Mouse (Mus musculus) 416B (cell line): ENCODE results near the gene Helz2.

ENCODE experiments used
- DNase-seq: peaks from one replicate; pipeline ENCODE4 v3.0.0; 2011; ENCODE audit warnings: low read depth

Helz2 gene

DNA sequence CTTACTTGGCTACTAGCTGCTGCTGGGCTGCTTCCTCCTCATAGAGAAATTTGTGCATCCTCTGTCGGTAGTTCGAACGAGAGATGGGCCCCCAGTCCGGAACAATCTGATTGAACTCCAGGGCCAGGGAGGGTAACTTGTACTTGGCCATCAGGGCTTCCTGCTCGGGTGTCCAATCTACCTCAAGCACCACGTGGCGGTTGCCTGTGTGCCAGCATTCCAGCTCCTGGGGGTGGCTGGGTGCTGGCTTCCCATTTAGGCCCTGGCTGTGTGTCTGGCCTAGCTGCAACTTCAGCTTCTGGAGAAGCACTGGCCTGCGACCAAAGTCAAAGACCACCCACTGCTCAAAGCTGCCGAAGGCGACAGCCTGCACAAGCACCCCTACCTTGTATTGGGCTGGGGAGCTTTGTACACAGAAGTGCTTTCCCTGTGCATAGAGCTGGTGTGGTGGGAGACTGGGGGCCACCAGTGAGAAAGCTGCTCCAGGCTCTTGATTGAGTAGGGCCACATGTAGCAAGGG, 3.7 kb downstream of the Helz2 start:
- DNase-seq, result no peak

DNA sequence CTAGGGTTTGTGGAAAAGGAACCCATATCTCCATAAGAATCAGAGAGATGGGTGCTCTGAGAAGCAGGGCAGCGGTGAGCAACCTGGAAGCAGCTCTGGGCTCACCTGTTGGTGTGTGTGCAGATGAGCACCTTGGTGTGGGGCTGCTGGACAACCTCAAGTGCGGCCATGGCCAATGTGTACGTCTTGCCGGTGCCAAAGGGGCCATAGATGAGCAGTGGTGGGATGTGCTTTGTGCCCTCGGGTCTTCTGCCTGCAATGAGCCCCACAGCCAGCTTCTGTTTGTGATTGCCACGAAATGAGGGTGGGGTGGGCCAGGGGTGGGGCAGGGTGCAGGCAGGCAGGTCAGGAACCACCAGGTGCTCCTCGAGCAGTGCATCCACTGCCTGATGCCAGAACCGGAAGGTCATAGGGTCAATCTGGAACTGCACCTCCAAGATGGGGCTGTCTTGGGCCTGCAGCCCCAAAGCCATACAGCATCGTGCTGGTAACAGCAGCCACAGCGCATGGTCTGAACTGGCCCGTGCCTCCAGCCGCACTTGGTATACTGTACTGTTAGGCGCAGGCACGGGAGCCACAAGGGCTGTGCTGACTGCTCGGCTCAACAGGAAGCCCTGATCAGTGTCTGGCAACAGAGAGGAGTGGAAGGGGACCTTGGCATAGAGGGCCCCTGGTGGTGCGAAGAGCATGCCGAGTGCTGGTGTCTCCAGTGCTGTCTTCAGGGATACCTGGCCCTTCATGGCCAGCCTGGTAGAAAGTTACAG, 4.4 kb downstream of the Helz2 start:
- no peak for DNase-seq

DNA sequence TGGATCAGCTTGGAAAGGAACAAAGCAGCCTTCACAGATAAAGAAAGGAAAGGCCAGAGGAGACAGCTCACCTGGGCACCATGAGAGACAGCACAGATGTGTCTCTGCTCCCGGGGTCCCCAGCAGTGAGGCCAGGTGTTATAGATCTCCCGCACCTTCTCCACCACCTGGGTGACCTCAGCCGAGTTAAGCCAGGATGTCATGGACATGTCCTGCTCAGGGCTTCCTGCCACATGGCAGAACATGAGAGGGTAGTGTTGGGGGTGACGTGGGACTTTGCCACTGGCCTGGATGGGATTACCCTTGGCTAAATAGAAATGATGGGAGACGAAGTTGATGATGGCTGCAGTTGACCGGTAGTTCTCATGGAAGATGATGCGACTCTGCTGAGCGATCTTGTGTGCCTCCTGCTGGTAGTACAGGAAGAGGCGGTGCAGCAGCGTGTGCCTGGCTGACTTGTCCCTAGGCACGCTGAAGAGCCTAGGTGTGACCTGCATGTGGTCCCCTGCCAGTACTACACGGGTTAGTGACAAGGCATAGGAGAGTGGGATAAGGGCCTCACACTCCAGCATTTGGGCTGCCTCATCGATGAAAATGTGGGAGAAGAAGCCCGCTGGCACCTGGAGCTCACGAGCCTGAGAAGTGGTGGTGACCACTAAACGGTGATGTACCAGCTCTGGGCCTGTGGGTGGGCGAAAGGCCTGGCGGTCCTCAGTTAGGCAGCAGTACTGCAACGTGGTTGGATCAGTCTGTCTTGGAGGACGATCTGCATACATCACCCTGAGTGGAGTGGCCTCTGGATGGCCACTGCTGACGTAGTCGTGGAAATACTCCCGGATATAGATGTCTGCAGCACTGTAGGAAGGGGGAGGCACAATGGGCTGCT, 5.9 kb downstream of the Helz2 start:
- DNase-seq, result no peak

DNA sequence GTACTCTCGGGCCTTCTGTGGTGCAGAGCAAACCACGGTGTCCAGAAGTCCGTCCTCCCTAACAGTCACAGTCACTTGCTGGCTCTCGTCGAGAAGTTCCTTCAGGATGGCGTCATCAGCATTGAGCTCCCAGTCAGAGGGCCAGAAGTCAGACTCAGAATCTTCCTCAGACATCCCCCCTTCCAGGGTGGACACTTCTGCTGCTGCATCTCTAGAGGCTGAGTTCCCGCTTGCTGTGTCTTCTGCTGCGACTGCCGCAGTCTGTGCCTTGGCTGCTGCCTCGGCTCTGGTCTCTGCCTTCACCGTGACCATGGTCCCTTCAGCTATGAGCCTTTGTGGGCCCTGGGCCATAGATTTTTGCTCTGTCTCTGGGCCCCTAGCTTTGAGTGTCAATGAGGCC, 7.1 kb downstream of the Helz2 start:
- DNase-seq, result no peak

DNA sequence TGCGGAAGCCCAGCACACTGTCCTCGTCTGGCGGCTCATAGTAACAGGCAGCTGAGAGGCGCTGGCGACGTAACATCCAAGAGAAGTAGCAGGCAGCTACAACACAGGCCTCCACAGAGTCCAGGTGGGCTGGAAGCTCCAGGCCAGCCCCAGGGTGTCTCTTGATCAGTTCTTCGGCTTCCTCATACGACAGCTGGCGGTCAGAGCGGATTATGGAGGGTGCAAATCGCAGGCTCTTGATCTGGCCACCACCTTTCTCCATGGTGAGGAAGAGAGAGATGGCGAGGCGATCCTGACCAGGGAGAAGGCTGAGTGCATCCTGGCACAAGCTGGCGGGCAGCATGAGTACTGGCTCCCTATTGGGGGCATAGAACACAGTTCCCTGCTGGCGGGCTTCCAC, 8.4 kb downstream of the Helz2 start:
- no peak for DNase-seq

DNA sequence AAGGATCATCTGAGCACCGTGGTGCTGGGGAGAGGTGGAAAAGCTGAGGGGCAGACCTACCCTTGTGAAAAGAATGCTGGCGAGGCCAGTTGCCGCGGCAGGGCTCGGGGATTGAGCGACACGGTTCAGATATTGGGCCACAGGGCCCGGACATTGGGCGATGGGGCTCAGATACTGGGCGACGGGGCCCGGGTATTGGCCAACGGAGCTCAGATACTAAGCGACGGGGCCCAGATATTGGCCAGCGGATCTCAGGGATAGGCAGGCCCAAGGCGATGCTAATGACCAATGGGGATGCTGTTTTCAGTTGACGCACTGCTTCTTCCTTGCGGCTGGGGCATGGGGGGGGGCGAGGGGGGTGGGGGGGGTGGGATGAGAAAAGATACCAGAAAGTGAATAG, 10.7 kb downstream of the Helz2 start:
- no peak for DNase-seq

DNA sequence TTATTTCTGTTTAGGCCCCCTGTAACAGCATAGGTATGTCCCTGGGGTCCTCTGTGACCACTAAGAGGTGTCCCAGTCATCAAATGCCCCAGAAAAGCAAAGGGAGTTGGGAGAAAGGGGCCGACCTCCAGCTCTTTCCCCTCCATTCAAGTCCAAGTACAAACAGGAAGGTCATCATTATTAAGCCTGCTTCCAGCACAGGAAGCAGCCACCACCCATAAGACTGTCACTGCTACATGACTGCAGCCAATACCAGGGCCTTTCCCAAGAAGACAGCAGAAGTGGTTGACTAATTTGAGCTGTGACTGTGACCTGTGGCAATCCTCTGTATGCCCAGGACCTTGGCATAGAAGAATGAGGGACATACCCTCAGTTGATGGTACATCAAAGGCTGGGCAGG, 13.5 kb downstream of the Helz2 start:
- no peak for DNase-seq

DNA sequence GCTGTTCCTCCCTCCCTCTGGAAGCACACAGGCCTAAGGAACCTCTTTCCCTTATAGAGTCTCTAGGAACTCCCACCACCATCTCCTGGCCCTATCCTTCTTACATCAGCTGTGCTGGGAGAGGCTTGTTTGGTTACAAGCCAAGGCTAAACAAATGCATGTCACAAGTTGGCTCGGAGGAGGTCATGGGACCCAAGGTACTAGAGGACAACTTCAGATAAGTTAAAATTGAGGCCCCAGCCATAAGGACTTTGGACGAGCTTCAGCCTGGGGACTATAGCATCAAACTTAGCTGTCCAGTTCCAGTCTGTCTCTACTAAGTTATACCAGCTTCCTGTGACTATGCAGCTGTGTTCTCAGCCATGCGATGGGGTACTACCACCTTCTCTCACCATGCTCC, 14.7 kb downstream of the Helz2 start:
- DNase-seq, result no peak

DNA sequence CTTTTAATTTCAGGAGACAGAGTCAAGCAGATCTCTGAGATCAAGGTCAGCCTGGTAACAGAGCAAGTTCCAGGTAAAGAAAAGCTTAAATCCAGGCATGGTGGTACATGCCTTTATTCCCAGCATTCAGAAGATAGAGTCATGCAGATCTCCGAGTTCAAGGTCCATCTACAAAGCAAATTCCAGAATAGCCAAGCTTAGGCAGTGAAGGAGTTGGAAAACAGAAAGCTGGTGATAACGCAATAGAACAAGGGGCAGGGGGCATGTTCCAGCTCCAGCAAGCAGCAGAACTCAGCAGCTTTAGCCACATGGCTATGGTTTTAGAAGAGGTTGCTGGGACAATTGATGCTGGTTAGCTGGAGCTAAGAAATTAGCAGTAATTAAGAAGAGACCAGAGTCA, 16.8 kb downstream of the Helz2 start:
- DNase-seq, result no peak

DNA sequence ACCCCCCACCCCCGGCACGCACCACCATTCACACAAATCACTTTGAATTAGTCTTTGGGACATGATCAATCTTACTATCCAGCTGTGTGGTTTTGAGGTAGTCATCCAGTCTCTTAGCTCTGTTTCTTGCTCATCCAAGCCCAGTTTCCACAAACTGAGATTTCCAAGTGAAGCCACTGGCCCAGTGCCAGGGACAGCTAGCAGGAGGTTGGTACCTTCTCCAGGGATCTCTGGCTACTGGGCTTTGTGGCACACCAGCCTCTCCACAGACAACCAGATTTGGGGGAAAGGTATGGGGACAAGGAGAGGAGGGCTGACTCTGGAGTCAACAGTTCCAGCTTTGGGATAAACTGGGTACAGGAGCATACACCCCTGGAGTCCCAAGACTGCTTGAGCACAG, 21.5 kb downstream of the Helz2 start:
- no peak for DNase-seq

DNA sequence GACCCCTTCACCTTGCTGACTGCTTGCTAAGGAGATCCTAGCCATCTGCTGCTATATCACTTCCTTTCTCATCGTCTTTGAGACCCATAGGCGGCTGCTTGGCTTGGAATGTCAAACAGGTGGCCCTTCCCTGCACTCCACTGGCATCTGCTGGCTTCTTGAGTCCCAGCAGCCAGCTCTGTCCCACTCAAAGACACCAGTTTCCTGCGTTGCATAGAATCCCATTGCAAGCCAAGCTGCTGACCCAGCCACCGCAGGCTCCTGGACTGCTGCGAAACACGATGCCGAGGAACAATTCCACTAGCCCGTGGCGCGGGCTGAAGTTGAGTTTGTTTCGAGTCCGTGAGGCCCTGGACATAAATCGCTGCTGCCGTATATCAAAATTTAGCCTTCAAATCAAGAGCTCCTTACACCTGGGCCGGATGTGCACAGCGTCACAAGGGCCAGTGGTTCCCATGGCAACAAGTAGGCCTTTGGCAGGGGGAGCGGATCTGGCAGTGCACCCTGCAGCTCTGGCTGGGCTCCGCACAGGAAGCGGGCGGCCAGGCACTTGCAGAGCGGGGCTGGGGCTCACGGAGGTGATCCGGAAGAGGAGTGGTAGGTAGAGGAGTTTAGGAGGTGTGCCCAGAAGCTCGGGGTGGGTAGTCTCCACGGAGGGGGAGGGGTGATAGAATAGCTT, 22.1 kb downstream of the Helz2 start, which contains the start of gene Fndc11:
Gene Fndc11 (plus strand): TSS at position 476 of the 679 bp plus-strand sequence.
- DNase-seq, result peak; percentile 61

DNA sequence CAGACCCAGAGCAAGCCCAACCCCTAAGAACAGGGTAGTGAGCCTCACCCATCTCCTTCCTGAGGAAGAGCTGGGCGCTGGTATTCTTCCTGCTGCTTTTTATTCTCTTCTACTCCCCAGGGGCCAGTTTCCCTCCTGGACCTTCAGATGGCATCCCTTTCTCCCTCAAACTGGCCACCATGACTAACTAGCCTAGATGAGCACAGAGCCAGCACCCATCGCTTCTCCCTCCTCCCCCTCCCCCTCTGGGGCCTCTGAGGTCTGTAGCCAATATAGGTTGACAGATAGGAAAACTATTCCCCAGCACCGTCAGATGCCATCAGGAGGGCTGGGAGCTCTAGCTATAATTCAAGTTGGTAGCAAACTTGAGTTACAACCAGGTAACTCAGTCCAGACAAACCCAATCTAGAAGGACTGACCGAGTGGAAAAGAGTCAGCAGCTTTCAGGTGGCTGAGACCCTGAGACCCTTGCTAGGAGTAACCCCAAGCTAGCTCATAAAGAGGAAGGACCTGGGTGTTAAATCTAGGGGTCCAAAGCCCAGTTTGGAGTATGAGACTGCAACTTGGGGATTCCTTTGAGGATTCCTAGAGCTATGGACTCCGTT, 22.8 kb downstream of the Helz2 start:
- DNase-seq, result peak; percentile 46

DNA sequence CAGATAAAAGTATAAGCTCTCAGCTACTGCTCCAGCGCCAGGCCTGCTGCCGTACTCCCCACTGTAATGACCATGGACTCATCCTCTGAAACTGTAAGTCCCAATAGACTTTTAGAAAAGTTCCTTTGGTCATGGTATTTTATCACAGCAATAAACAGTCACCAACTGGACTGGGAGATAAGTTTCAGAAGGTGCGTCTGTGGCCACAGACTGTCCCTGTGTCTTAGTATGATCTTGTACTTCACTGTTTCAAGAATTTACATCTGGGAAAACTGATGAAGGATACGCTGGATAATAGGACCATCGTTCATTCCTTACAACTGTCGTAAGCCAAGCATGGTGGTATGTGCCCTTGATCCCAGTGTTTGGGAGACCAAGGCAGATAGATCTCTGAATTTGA, 25.8 kb downstream of the Helz2 start:
- DNase-seq, result no peak

DNA sequence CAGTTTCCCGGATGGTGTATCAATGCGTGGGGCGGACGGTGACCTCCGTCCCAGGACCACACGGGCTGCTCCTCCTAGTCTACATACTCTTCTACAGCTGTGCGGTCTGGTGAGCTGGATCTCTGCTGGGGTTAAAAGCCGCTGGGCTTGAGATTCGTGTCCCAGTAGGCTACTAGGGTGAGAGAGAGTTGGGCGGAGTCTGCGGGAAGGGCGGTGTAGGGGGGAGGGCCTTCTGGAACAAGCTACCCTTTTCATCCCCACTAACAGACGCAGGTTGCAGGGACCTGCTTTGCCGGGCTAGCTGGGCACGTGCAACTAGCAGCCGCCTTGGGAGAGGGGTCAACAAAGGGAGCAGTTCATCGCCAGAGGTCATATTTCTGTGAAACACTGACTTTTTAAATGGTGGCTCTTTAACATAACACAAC, 28.8 kb downstream of the Helz2 start, which contains the start of gene Srms:
Gene Srms (minus strand): TSS at position 165 of the 425 bp plus-strand sequence.
- no peak for DNase-seq

DNA sequence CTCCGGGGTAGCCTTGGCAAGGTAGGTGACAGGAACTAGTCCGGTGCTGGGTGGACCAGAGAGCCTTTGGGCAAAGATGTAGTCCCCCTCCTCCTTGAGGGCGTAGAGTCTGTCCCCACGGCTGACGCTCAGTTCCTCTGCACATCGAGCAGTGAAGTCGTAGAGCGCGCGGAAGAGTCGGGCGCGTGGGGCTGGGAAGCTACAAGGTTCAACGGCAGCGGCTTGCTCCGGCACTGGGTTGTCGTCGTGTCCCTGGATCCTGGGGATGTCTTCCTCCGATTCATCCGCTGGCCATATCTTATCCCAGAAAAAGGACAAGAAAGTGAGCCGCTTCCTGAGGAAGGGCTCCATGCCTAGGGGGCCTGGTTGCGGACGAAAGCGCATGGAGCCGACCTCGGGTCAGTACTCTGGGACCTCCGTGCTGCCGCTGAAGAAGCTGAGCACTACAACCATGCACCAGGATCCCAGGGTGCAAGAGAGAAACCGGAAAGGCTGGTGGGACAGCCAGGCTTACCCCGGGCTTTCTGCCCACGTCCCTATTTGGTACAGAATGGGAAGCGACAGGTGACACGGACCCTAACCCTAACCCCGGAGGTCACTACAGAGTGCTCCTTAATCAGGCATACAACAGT, 29.3 kb downstream of the Helz2 start:
- no peak for DNase-seq

DNA sequence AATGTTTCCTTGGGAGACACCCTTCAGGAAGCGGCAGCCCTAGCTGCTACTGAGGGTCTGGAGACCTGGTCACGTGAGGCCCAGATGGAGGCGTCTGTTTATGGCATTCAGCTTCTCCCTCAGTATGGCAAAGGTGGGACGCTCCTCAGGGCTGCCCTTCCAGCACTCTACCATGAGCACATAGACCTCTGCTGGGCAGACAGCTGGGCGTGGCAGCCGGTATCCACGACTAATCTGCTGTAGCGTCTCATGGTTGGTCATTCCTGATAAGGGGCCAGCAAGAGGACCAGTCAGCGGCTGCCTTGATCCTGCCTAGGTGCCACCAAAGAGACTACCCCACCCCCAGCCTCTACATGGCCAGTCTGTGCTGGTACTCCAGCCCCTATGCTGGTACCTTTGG, 35.7 kb downstream of the Helz2 start:
- DNase-seq, result no peak

DNA sequence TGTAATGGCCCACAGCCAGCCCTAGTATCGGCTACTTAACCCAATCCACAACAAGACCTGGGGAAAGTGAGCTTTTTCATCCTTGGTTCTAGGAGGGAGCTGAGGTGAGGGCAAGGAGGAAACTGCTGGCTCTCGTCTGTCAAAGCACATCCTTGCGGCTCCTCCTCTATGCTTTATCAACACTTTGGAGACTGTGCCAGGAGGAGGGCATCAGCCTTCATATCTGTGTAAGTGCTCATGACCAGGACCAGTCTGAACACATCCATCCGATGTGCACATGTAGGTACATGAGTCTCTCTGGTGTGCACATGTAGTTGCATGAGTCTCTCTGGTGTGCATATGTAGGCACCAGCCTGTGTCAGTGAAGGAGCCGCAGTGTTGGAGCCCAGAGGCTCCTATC, 36.1 kb downstream of the Helz2 start:
- no peak for DNase-seq

DNA sequence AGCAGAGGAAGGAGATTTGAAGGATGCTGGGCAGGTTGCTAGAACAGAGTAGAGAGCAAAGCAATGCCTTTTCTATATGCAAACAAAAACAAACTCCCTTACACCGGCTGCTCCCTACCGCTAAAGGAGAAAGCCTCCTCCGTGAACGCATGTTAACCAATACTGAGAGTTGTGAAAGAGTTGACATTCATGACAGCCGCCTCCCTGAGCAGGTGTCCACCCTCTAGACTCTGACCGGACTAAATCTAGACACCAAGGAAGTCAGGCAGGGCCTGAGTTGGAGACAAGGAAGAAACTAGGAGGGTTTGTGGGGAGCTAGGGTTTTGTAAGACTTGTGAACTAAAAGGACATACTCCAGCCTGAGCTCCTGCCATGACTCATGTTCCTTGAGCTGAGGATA, 38.9 kb downstream of the Helz2 start:
- no peak for DNase-seq

DNA sequence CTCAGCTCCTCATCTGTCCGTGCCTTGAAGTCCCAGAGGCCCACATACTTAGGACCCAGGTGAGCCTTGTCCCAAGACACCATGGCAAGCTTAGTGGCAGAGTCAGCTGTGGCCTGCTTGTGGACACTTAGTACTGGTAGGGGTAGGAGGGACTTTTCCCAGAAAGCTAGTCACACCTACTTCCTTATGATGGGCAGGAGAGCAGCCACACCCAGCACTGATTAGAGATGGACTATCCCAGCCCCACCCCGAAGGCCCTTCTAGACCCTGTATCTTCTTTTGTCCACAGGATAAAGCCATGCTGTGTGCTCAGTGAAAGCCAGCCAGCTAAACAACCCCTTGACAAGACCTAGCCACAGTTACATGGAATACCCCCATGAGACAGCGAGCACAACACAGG, 39.4 kb downstream of the Helz2 start, which contains the start of gene Ptk6:
Gene Ptk6 (minus strand): TSS at position 368 of the 400 bp plus-strand sequence.
- DNase-seq, result no peak

DNA sequence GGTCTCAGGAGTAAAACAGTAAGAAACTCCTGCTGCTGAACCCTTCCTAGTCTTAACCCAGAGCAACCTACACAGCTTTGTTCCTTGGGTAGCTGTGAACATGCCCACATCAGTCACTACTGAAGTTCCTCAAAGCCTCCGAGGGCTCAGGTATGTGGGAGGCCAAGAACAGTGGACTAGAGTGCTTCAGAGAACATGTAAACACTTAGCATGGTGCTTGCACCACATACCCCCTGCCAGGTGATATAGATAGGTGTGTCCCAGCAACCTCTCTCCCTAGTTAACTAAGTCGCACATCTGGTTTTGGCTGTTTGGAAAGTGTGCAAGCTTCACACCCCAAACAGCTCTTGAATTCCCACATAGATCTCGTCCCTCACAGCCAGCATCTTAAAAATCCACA, 40.2 kb downstream of the Helz2 start:
- no peak for DNase-seq

DNA sequence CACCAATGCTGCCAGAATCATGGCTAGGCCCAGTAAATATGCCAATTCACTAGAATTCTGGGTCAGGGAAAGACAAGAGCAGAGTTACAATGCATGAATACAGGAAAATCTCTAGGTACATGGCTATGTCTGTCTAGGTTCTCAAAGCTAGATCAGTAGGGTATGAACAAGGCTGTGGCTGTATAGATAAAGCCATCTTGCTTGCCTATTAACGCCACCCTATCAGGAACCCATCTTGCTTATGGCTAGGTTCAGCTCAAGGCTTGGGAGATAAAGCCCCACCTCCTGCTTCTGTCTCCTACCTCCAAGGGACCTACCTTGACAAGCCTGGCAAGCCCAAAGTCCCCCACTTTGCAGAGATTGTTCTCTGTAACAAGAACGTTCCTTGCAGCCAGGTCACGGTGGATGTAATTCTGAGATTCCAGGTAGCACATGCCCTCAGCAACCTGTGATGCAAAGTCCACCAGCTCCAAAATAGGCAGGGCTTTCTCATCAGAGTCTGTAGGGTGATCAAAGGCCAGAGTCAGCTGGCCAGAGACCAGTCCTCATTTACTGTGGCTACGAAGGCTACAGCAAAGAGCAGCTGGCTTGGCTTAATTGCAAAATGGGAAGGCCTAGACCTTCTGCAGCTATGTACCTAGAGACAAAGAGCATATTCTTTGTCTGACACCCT, 45.1 kb downstream of the Helz2 start:
- DNase-seq, result no peak
